Mouse (Mus musculus): ENCODE measurements around the gene Lgals3bp. TPM values are rescaled to one million over a fixed set of nuclear protein-coding genes. Genes with fewer than 3 reads are reported as not detected.

Lgals3bp gene
- total and polyA plus RNA-seq, 3 experiments = 67.3 to 338 (median 146) TPM

- Histone ChIP-seq H3K27me3 (replicated peaks) (no peaks in the 10 kb centered on the region), H3K27ac (ENCODE audit: insufficient read depth, low read depth) (no peak overlapping the region), H3K36me3 (replicated peaks in 1 of 2; ENCODE audit: control insufficient read depth in 1 of 2, insufficient read depth in 1 of 2, low read length in 1 of 2) (peaks cover 69 to 97% of the 10 kb centered on the region in 2 experiments), H3K4me3 (replicated peaks in 1 of 3; ENCODE audit: low read depth in 2 of 3, low read length in 2 of 3, poor library complexity in 1 of 3) (no peak overlapping the region), H3K4me1 (ENCODE audit: control insufficient read depth in 1 of 2, insufficient read depth in 2 of 2) (peaks cover 12 to 20% of the 10 kb centered on the region in 2 experiments), H3K4me2 (ENCODE audit: insufficient read depth, low read depth, poor library complexity, severe bottlenecking) (no peak overlapping the region), H3K9ac (ENCODE audit: insufficient read depth, low read depth) (no peak overlapping the region), H3K9me3 (replicated peaks; ENCODE audit: low read length) (no peaks in the 10 kb centered on the region), H3K79me2 (replicated peaks; ENCODE audit: control insufficient read depth, extremely low read depth, insufficient read depth, poor library complexity, severe bottlenecking) (no peaks in the 10 kb centered on the region)
- TF ChIP-seq POLR2A (IDR thresholded peaks at IDR 0.05; ENCODE audit: low read depth, low read length) (no peak), BHLHE40 (IDR thresholded peaks at IDR 0.05; ENCODE audit: low read depth, low read length) (no peak), GABPA (IDR thresholded peaks at IDR 0.05; ENCODE audit: insufficient replicate concordance, low read depth, low read length) (no peak), CHD2 (IDR thresholded peaks at IDR 0.05; ENCODE audit: low read length) (no peak), MYC (IDR thresholded peaks at IDR 0.05; ENCODE audit: low read depth, low read length) (no peak), CTCF (conservative IDR thresholded peaks at IDR 0.05 in 1 of 2, IDR thresholded peaks at IDR 0.05 in 1 of 2; ENCODE audit: low read depth in 2 of 2, low read length in 2 of 2) (no peak), JUND (conservative IDR thresholded peaks at IDR 0.05; ENCODE audit: low read depth, low read length) (no peak), MXI1 (IDR thresholded peaks at IDR 0.05; ENCODE audit: low read depth, low read length) (no peak), E2F4 (IDR thresholded peaks at IDR 0.05; ENCODE audit: insufficient replicate concordance, low read depth, low read length) (no peak), EP300 (IDR thresholded peaks at IDR 0.05; ENCODE audit: low read length) (no peak), JUN (IDR thresholded peaks at IDR 0.05; ENCODE audit: insufficient read depth, low read depth, low read length) (no peak)
- dilution Hi-C loops (cut with MboI; ENCODE audit: extremely low pct_ligation_motif_present, extremely low pct_unique_long_range_greater_than_20kb, low sequenced_read_pairs) = no loop called here
- DNase-seq (ENCODE audit: extremely low read depth) = no peak
- in situ Hi-C loops (cut with MboI; ENCODE audit: low pct_ligation_motif_present, low pct_unique_long_range_greater_than_20kb, low sequenced_read_pairs) = no loop called here
Observed at GRCm38 (mm10) chr11:118410073-118410444, 8.2 kb upstream of the Lgals3bp start.

DNA sequence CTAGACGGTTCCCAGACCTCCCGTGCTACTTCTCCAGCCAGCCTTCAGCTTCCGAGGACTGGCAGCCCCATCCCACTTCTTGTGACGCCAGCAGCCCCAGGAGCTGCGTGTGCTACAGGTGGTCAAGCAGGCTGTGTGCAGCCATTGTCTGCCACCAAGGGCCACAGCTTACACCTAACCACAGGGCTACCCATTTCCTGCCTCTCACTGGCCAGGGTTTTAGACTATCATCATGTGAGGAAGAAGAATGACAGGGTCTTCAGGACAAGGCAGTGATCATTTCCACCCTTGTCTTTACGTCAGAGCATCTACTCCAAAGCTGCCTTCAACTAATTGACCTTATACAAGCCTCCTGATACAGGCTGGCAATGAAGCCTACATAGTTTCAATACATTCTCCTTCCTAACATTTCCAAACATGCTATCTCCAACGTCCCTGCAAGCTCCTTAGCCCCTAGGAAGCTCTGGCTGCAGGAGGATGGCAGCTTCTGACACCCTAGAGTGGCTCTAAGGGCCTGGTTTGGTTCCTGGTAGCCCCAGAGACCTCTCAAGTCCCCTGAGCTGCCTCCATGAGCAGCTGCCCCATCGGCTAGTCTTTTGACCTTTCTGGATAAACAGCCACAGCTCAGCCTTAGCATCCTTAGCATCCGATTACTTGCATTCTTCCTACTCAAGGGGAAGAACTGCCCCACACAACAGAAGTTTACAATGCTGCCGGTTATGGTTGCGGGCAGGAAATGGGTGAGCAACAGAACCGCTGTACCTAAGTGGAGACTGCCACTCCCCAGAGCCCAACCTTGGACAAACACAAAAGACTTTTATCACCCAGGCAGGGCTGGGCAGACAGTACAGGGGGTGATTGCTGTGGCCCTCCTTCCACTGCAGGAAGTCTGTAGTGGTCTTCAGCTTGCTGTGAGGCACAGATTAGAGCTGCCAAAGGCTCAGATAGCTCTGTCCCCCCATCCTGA lies 7.5 kb upstream of the Lgals3bp start:
- peaks cover 17 to 27% of the 10 kb centered on the region in 2 experiments for H3K4me1 ChIP-seq (ENCODE audit: control insufficient read depth in 1 of 2, insufficient read depth in 2 of 2)
- in situ Hi-C loops (cut with MboI; ENCODE audit: low pct_ligation_motif_present, low pct_unique_long_range_greater_than_20kb, low sequenced_read_pairs) = no loop called here

More for the DNA sequence above, 7.5 kb upstream of the Lgals3bp start:
- no peak overlapping the region for H3K4me3 ChIP-seq (replicated peaks in 1 of 3; ENCODE audit: low read depth in 2 of 3, low read length in 2 of 3, poor library complexity in 1 of 3)
- DNase-seq (ENCODE audit: extremely low read depth) = no peak
- H3K79me2 ChIP-seq (replicated peaks; ENCODE audit: control insufficient read depth, extremely low read depth, insufficient read depth, poor library complexity, severe bottlenecking) = no peaks in the 10 kb centered on the region
- no peak overlapping the region for H3K4me2 ChIP-seq (ENCODE audit: insufficient read depth, low read depth, poor library complexity, severe bottlenecking)
- H3K9ac ChIP-seq (ENCODE audit: insufficient read depth, low read depth) = no peak overlapping the region
- no peak overlapping the region for H3K27ac ChIP-seq (ENCODE audit: insufficient read depth, low read depth)
- peaks cover 66 to 91% of the 10 kb centered on the region in 2 experiments for H3K36me3 ChIP-seq (replicated peaks in 1 of 2; ENCODE audit: control insufficient read depth in 1 of 2, insufficient read depth in 1 of 2, low read length in 1 of 2)
- dilution Hi-C loops (cut with MboI; ENCODE audit: extremely low pct_ligation_motif_present, extremely low pct_unique_long_range_greater_than_20kb, low sequenced_read_pairs) = no loop called here
- TF ChIP-seq CTCF (conservative IDR thresholded peaks at IDR 0.05 in 1 of 2, IDR thresholded peaks at IDR 0.05 in 1 of 2; ENCODE audit: low read depth in 2 of 2, low read length in 2 of 2) (no peak), RCOR1 (conservative IDR thresholded peaks at IDR 0.05; ENCODE audit: low read depth, low read length) (no peak), UBTF (IDR thresholded peaks at IDR 0.05; ENCODE audit: low read depth, low read length) (no peak), ZNF384 (IDR thresholded peaks at IDR 0.05; ENCODE audit: low read depth, low read length) (no peak), NRF1 (IDR thresholded peaks at IDR 0.05; ENCODE audit: low read depth, low read length) (no peak), ZKSCAN1 (IDR thresholded peaks at IDR 0.05; ENCODE audit: borderline replicate concordance, low read depth, low read length) (no peak), POLR2AphosphoS2 (IDR thresholded peaks at IDR 0.05; ENCODE audit: low read depth, low read length) (no peak), NELFE (IDR thresholded peaks at IDR 0.05; ENCODE audit: low read depth, low read length) (no peak), JUND (conservative IDR thresholded peaks at IDR 0.05; ENCODE audit: low read depth, low read length) (no peak), TCF12 (IDR thresholded peaks at IDR 0.05; ENCODE audit: low read depth, low read length) (no peak), MYC (IDR thresholded peaks at IDR 0.05; ENCODE audit: low read depth, low read length) (no peak), MAZ (IDR thresholded peaks at IDR 0.05; ENCODE audit: low read depth, low read length) (no peak), USF1 (IDR thresholded peaks at IDR 0.05; ENCODE audit: low read depth, low read length) (no peak), ZC3H11A (IDR thresholded peaks at IDR 0.05; ENCODE audit: low read depth, low read length) (no peak), USF2 (conservative IDR thresholded peaks at IDR 0.05; ENCODE audit: low read depth, low read length) (no peak), ELF1 (IDR thresholded peaks at IDR 0.05; ENCODE audit: low read depth, low read length) (no peak), GABPA (IDR thresholded peaks at IDR 0.05; ENCODE audit: insufficient replicate concordance, low read depth, low read length) (no peak), MEF2A (IDR thresholded peaks at IDR 0.05; ENCODE audit: borderline replicate concordance, low read depth, low read length) (no peak), RAD21 (IDR thresholded peaks at IDR 0.05; ENCODE audit: low read depth, low read length) (no peak), ZMIZ1 (IDR thresholded peaks at IDR 0.05; ENCODE audit: low read depth, low read length) (no peak)
- no peaks in the 10 kb centered on the region for H3K9me3 ChIP-seq (replicated peaks; ENCODE audit: low read length)
- no peaks in the 10 kb centered on the region for H3K27me3 ChIP-seq (replicated peaks)

Data from CH12.LX (cell line).